Mouse (Mus musculus) olfactory bulb, adult 2 months (tissue): Measurements from ENCODE around the gene Ssb.

Source experiments
- CTCF ChIP-seq: fragments of 200-500 bp; IDR thresholded peaks from 2 replicates; pipeline ENCODE4 v1.5.1; 2012; ENCODE audit warnings: low read depth, mild to moderate bottlenecking, low read length, moderate library complexity; ENCODE audit not compliant: insufficient read depth
- POLR2A ChIP-seq: fragments of 200-500 bp; IDR thresholded peaks from 2 replicates; pipeline ENCODE4 v1.6.1; 2012; ENCODE audit warnings: mild to moderate bottlenecking, low read depth, low read length, moderate library complexity; ENCODE audit not compliant: insufficient read depth

DNA sequence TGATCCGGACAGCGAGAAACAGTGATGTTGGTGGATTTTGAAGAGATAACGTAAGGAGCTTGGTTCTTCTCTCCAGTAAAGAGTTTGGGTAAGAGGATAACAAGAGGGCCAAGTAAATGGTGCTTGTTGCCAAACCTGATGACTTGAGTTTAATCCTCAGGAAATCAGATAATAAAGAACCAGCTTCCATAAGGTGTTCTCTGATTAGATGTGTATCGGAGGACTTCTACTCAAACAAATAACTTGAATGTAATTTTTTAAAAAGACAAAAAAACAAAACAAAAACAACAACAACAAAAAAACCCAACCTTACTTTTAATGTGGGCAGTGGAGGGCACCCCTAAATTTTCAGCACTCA is 34.8 kb downstream of the Ssb start:
- TF ChIP-seq CTCF, result no peak
- TF ChIP-seq POLR2A, result no peak
